In genomic region chr1:182499443-182500089, GRCm38 (mm10) we compare ENCODE assay signal across 10 mouse cellular contexts. TPM values are rescaled to one million over a fixed set of nuclear protein-coding genes. Genes with fewer than 3 reads are reported as not detected.
DNase-seq lines count a peak whose midpoint lies in the region; ATAC-seq and TF ChIP-seq lines count a peak whose summit lies in the region.
"Had no signal": no experiment of that assay in that cellular context is flagged by ENCODE, and none has a peak within 500 bp of the region (broad histone marks: within the 10 kb centered on the region; RNA-seq: fewer than 3 reads in every experiment).

No protein-coding gene starts in this region.

- intact Hi-C loops in heart, postnatal 25 days (cut with DNase I): no loop called here
- intact Hi-C loops in heart, postnatal 10 days (cut with DNase I): loop anchor here (1.0 kb wide), 1 partner anchor 18 kb away; the partner anchor contains the start of gene Capn2

- 37% methylated on average over 9 of the region's 9 CpGs for WGBS in lung, postnatal 0 days

- no peak overlapping the region for H3K9ac ChIP-seq in lung, postnatal 0 days (replicated peaks; ENCODE audit: low read depth)
- H3K9ac ChIP-seq: forebrain, postnatal 0 days; limb, embryonic 12.5 days had no signal

- H3K4me2 ChIP-seq in lung, postnatal 0 days (replicated peaks; ENCODE audit: low read depth, low read length): no peak overlapping the region
- H3K4me2 ChIP-seq: limb, embryonic 12.5 days had no signal

- peak; percentile 97 for DNase-seq in heart, adult 11 months
- no peak for DNase-seq in heart, postnatal 25 days (ENCODE audit: low spot score)
- DNase-seq in adrenal gland, postnatal 10 days: peak; percentile 73
- DNase-seq in heart, postnatal 10 days: peak; percentile 60 to 75
- peak; percentile 77 for DNase-seq in lung, postnatal 0 days (ENCODE audit: low spot score)
- no peak for DNase-seq in right cerebral cortex, postnatal 10 days (ENCODE audit: low spot score in 2 of 2)
- no peak for DNase-seq in cerebellum, postnatal 36 days
- DNase-seq: forebrain, postnatal 0 days had no signal

- peaks cover 33% of the 10 kb centered on the region for H3K4me1 ChIP-seq in lung, postnatal 0 days (ENCODE audit: insufficient read depth, low read depth, low read length)

- peak overlapping the region; percentile 82 for H3K27ac ChIP-seq in lung, postnatal 0 days (ENCODE audit: low read length)
- H3K27ac ChIP-seq: limb, embryonic 12.5 days had no signal

- H3K4me3 ChIP-seq in lung, postnatal 0 days (ENCODE audit: low read depth, low read length): no peak overlapping the region
- H3K4me3 ChIP-seq: limb, embryonic 12.5 days had no signal

- no peaks in the 10 kb centered on the region for H3K36me3 ChIP-seq in lung, postnatal 0 days (ENCODE audit: insufficient read depth, low read length)

- ATAC-seq in lung, postnatal 0 days: peak; percentile 78
- ATAC-seq in megakaryocyte progenitor cell, adult 5-6 weeks (replicated peaks; ENCODE audit: poor library complexity): no peak
- ATAC-seq: forebrain, postnatal 0 days had no signal

- peak; percentile 92 for TF ChIP-seq EP300 in lung, postnatal 0 days (IDR thresholded peaks at IDR 0.05)

- TF ChIP-seq CTCF in lung, postnatal 0 days (IDR thresholded peaks at IDR 0.05): no peak

- H3K9me3 ChIP-seq in lung, postnatal 0 days (ENCODE audit: low read length): no peaks in the 10 kb centered on the region
- H3K9me3 ChIP-seq: limb, embryonic 12.5 days had no signal

- no peaks in the 10 kb centered on the region for H3K27me3 ChIP-seq in lung, postnatal 0 days (replicated peaks; ENCODE audit: insufficient read depth, low read length)
- H3K27me3 ChIP-seq: limb, embryonic 12.5 days had no signal

RNA-seq across cellular contexts. Expression of gene Capn2, which starts 17.8 kb away (rescaled TPM):
- 10 to 100 TPM; 63.3 to 73.1 TPM for total RNA-seq in heart, postnatal 25 days (2021)
- 10 to 100 TPM; 79.3 to 94.3 TPM for total RNA-seq in adrenal gland, postnatal 10 days (2021)
- 10 to 100 TPM; 87.8 to 91.2 TPM for total RNA-seq in heart, postnatal 10 days (2021)
- polyA plus RNA-seq in lung, postnatal 0 days (2015; fragmentation: Nextera tagmentation; extraction: Ambion mirVana): 135 and 149 TPM in 2 replicates
- 4.1 and 9.7 TPM in 2 replicates for total RNA-seq in megakaryocyte progenitor cell, adult 5-6 weeks (2015)
- total RNA-seq in megakaryocyte progenitor cell, adult 5-6 weeks (2017): 8.7 and 10.5 TPM in 2 replicates

Comparison
In these comparisons a context has a peak if more than half of its experiments do, and no peak if none do; other contexts are left out.
1. DNase-seq: peak in heart, adult 11 months (single experiment), adrenal gland, postnatal 10 days (single experiment), heart, postnatal 10 days (2 of 2) and lung, postnatal 0 days (single experiment); none in heart, postnatal 25 days (single experiment), right cerebral cortex, postnatal 10 days (0 of 2) and cerebellum, postnatal 36 days (0 of 2).
2. RNA of gene Capn2, which starts 17.8 kb away (total RNA-seq): 79.3 to 94.3 TPM in adrenal gland, postnatal 10 days, 87.8 to 91.2 TPM in heart, postnatal 10 days and 63.3 to 73.1 TPM in heart, postnatal 25 days; 4.1 to 10.5 TPM in megakaryocyte progenitor cell, adult 5-6 weeks; every median in the first group is over 4 times any median in the second.